Mouse (Mus musculus): ENCODE results near the gene Evi2a. TPM values are rescaled to one million over a fixed set of nuclear protein-coding genes. Genes with fewer than 3 reads are reported as not detected.

The Evi2a gene
- 0.04 TPM in 1 of 2 replicates, not detected in the other for polyA plus RNA-seq (2012)

DNA sequence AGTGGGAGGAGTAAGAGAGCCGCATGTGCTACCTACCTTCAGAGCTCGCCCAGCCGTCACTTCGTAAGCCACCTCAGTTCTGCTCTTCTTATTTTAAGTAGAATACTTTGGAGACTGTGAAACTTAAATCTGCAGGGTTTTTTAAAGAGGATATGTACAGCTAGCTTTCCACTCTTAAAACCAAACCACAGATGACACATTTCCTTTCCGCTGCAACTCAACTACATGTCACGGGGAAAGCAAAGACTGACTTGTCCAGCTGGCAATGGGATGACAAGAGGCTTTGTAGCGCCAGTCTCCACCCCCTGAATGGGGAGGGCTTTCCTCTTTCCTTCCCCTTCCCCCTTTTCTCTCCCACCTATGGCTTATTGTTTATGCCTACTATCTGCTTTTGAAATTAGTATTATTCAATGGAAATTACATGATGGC is at the start of gene Evi2a, which contains the start of gene Evi2:
Gene Evi2a, minus strand, starts transcription at position 277 of the 429 bp plus-strand sequence.
Gene Evi2, minus strand, starts transcription at position 257 of the 429 bp plus-strand sequence.
- Histone ChIP-seq H3K4me1 (ENCODE audit: control insufficient read depth) (peaks cover 25% of the 10 kb centered on the region), H3K27me3 (ENCODE audit: control insufficient read depth) (no peaks in the 10 kb centered on the region), H3K9me3 (ENCODE audit: control insufficient read depth, low read length) (no peaks in the 10 kb centered on the region), H3K4me3 (replicated peaks) (no peak within 1 kb of the TSS), H3K36me3 (ENCODE audit: control insufficient read depth) (no peaks in the 10 kb centered on the region; the same call in 1 of the 2 replicates)
- TF ChIP-seq GATA1 (IDR thresholded peaks at IDR 0.05; ENCODE audit: low read length) (no peak), TAL1 (IDR thresholded peaks at IDR 0.05; ENCODE audit: low read length) (no peak)

- H3K27me3 ChIP-seq (ENCODE audit: control insufficient read depth) = no peaks in the 10 kb centered on the region
- H3K4me3 ChIP-seq (replicated peaks) = no peak overlapping the region
- TF ChIP-seq TAL1 (IDR thresholded peaks at IDR 0.05; ENCODE audit: low read length) = no peak
- TF ChIP-seq GATA1 (IDR thresholded peaks at IDR 0.05; ENCODE audit: low read length) = no peak
- H3K36me3 ChIP-seq (ENCODE audit: control insufficient read depth) = peaks cover 7% of the 10 kb centered on the region
- peaks cover 2% of the 10 kb centered on the region; the same call in 1 of the 2 replicates for H3K4me1 ChIP-seq (ENCODE audit: control insufficient read depth)
- H3K9me3 ChIP-seq (ENCODE audit: control insufficient read depth, low read length) = no peaks in the 10 kb centered on the region
Measured at GRCm38 (mm10) chr11:79577741-79578140, 47.3 kb upstream of the Evi2a start.

- no peak for TF ChIP-seq TAL1 (IDR thresholded peaks at IDR 0.05; ENCODE audit: low read length)
- no peak for TF ChIP-seq GATA1 (IDR thresholded peaks at IDR 0.05; ENCODE audit: low read length)
- Histone ChIP-seq H3K27me3 (ENCODE audit: control insufficient read depth) (no peaks in the 10 kb centered on the region), H3K9me3 (ENCODE audit: control insufficient read depth, low read length) (no peaks in the 10 kb centered on the region), H3K36me3 (ENCODE audit: control insufficient read depth) (peaks cover 7% of the 10 kb centered on the region), H3K4me1 (ENCODE audit: control insufficient read depth) (peaks cover 2% of the 10 kb centered on the region; the same call in 1 of the 2 replicates), H3K4me3 (replicated peaks) (no peak overlapping the region)
Measured at GRCm38 (mm10) chr11:79575383-79576073, 45.1 kb upstream of the Evi2a start.

DNA sequence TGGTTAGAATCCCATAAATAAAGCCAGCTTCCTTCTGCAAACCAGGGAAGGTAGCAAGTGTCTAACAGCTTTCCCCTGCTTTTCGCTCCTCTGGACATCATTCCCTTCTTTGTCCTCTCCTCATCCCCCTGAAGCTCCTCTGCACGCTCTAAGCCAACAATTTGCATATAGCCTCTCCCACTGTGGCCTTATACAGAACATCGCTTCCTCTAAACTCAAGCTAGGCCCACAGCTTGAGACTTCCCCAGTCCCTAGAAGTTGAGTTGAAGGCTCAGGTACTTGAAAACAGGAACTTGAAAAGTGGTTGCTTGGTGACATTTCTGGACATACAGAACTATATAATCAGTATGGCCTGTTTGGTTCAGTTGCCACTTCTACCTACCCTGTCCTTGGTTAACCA is 43.4 kb upstream of the Evi2a start:
- H3K4me3 ChIP-seq (replicated peaks) = no peak overlapping the region
- H3K36me3 ChIP-seq (ENCODE audit: control insufficient read depth) = peaks cover 10% of the 10 kb centered on the region
- peaks cover 2% of the 10 kb centered on the region; the same call in 1 of the 2 replicates for H3K4me1 ChIP-seq (ENCODE audit: control insufficient read depth)
- no peaks in the 10 kb centered on the region for H3K27me3 ChIP-seq (ENCODE audit: control insufficient read depth)
- TF ChIP-seq GATA1 (IDR thresholded peaks at IDR 0.05; ENCODE audit: low read length) (no peak), TAL1 (IDR thresholded peaks at IDR 0.05; ENCODE audit: low read length) (no peak)
- no peaks in the 10 kb centered on the region for H3K9me3 ChIP-seq (ENCODE audit: control insufficient read depth, low read length)

DNA sequence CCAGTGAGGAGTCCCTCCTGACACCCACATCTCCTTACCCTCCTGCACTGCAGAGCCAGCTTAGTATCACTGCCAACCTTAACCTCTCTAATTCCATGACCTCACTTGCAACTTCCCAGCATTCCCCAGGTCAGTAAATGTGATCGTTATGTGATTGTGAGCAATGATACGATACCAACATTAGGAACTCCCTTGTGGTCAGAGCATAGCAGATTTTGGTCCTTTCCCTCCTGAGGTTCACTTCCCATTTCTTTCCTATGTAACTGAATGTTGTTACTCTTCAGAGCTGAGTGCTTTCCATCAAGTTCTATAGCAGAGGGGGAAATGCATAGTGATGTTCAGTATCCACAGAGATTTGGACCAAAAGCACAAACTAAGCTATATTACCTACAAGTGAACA is 39.9 kb upstream of the Evi2a start:
- H3K4me1 ChIP-seq (ENCODE audit: control insufficient read depth) = no peaks in the 10 kb centered on the region
- H3K36me3 ChIP-seq (ENCODE audit: control insufficient read depth) = peaks cover 14% of the 10 kb centered on the region
- TF ChIP-seq TAL1 (IDR thresholded peaks at IDR 0.05; ENCODE audit: low read length) (no peak), GATA1 (IDR thresholded peaks at IDR 0.05; ENCODE audit: low read length) (no peak)
- H3K4me3 ChIP-seq (replicated peaks) = no peak overlapping the region
- no peaks in the 10 kb centered on the region for H3K9me3 ChIP-seq (ENCODE audit: control insufficient read depth, low read length)
- no peaks in the 10 kb centered on the region for H3K27me3 ChIP-seq (ENCODE audit: control insufficient read depth)

GRCm38 (mm10) chr11:79568197-79568911 is 37.9 kb upstream of the Evi2a start:
- no peaks in the 10 kb centered on the region for H3K4me1 ChIP-seq (ENCODE audit: control insufficient read depth)

DNA sequence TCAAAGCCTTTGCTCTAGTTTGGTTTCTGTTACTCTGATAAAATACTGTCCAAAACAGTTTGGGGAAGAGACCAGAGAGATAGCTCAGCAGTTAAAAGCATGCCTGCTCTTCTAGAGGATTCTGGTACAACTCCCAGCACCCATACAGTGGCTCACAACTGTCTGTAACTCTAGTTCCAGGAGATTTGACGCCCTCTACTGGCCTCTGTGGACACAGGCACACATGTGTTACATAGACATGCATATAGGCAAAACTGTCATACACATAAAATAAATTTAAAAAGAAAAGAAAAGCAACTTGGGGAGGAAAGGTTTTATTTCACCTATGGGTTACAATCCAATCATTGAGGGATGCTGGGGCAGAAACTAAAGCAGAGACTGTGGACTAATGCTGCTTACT is 36.5 kb upstream of the Evi2a start:
- H3K4me1 ChIP-seq (ENCODE audit: control insufficient read depth) = no peaks in the 10 kb centered on the region
- peaks cover 19% of the 10 kb centered on the region for H3K36me3 ChIP-seq (ENCODE audit: control insufficient read depth)
- no peak overlapping the region for H3K4me3 ChIP-seq (replicated peaks)
- H3K27me3 ChIP-seq (ENCODE audit: control insufficient read depth) = no peaks in the 10 kb centered on the region
- H3K9me3 ChIP-seq (ENCODE audit: control insufficient read depth, low read length) = no peaks in the 10 kb centered on the region
- TF ChIP-seq GATA1 (IDR thresholded peaks at IDR 0.05; ENCODE audit: low read length) (no peak), TAL1 (IDR thresholded peaks at IDR 0.05; ENCODE audit: low read length) (no peak)

More at GRCm38 (mm10) chr11:79568197-79568911, 37.9 kb upstream of the Evi2a start:
- Histone ChIP-seq H3K9me3 (ENCODE audit: control insufficient read depth, low read length) (no peaks in the 10 kb centered on the region), H3K36me3 (ENCODE audit: control insufficient read depth) (peaks cover 19% of the 10 kb centered on the region), H3K27me3 (ENCODE audit: control insufficient read depth) (no peaks in the 10 kb centered on the region), H3K4me3 (replicated peaks) (no peak overlapping the region)
- no peak for TF ChIP-seq GATA1 (IDR thresholded peaks at IDR 0.05; ENCODE audit: low read length)
- TF ChIP-seq TAL1 (IDR thresholded peaks at IDR 0.05; ENCODE audit: low read length) = no peak

DNA sequence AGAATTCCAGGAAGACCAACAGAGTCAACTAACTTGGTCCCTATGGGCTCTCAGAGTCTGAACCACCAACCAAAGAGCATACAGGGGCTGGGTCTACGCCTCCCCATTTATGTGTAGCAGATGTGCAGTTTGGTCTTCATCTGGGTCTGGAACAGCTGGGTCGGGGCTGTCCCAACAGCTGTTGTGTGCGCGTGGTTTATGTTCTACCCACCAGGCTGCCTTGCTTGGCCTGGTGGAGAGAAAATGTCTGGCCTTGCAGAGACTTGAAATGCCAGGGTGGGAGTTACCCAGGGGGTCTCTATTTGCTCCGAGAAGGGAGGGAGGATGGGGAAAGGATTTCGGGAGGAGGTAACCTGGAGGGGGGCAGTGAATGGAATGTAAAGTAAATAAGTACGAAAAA is 33.1 kb upstream of the Evi2a start:
- H3K4me3 ChIP-seq (replicated peaks) = no peak overlapping the region
- H3K36me3 ChIP-seq (ENCODE audit: control insufficient read depth) = peaks cover 23% of the 10 kb centered on the region
- no peaks in the 10 kb centered on the region for H3K9me3 ChIP-seq (ENCODE audit: control insufficient read depth, low read length)
- TF ChIP-seq TAL1 (IDR thresholded peaks at IDR 0.05; ENCODE audit: low read length) (no peak), GATA1 (IDR thresholded peaks at IDR 0.05; ENCODE audit: low read length) (no peak)
- H3K27me3 ChIP-seq (ENCODE audit: control insufficient read depth) = no peaks in the 10 kb centered on the region
- H3K4me1 ChIP-seq (ENCODE audit: control insufficient read depth) = no peaks in the 10 kb centered on the region

DNA sequence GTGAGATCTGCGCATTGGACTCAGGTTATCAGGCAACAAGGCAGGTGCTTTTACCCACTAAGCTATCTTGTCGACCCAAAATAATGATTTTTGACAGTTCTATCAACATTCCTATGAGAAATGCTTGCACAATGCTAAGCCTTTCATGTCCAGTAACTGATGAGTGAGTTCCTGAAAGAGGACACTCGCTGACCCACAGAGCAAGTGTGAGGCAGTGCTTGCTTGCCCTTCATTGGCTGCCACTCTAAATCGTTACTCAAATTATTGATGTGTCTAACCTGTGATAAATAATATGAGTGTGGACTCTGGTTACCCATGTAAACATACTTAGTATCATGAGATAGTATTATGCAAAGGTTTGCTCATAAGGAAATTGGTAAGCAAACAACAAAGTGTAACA is 30.1 kb upstream of the Evi2a start:
- Histone ChIP-seq H3K4me1 (ENCODE audit: control insufficient read depth) (no peaks in the 10 kb centered on the region), H3K9me3 (ENCODE audit: control insufficient read depth, low read length) (no peaks in the 10 kb centered on the region), H3K27me3 (ENCODE audit: control insufficient read depth) (no peaks in the 10 kb centered on the region), H3K36me3 (ENCODE audit: control insufficient read depth) (peaks cover 15% of the 10 kb centered on the region), H3K4me3 (replicated peaks) (no peak overlapping the region)
- TF ChIP-seq TAL1 (IDR thresholded peaks at IDR 0.05; ENCODE audit: low read length) (no peak), GATA1 (IDR thresholded peaks at IDR 0.05; ENCODE audit: low read length) (no peak)
